Mouse (Mus musculus) heart, embryonic 10.5 days (tissue): ENCODE results near the gene Sned1. TPM values are rescaled to one million over a fixed set of nuclear protein-coding genes. Genes with fewer than 3 reads are reported as not detected.
"Not testable (repeated sequence)": the region's sequence is repeated elsewhere in the genome, so short reads cannot be mapped to it uniquely, and the experiment has no call there.

Experiments used
- DNase-seq: peaks from one replicate; pipeline ENCODE4 v3.0.0-alpha.2; 2017; ENCODE audit warnings: low spot score
- H3K27ac ChIP-seq: fragments of 300-500 bp; sonication (generic); 2 replicates; pipeline ENCODE4 v1.5.1; 2016; ENCODE audit warnings: mild to moderate bottlenecking
- H3K27me3 ChIP-seq: fragments of 300-500 bp; sonication (generic); 2 replicates; pipeline ENCODE4 v1.6.1; 2016; ENCODE audit warnings: mild to moderate bottlenecking; ENCODE audit not compliant: poor library complexity, insufficient read depth, severe bottlenecking
- H3K36me3 ChIP-seq: fragments of 300-500 bp; sonication (generic); 2 replicates; pipeline ENCODE4 v1.6.1; 2016; ENCODE audit warnings: mild to moderate bottlenecking, moderate library complexity
- H3K4me1 ChIP-seq: fragments of 300-500 bp; sonication (generic); 2 replicates; pipeline ENCODE4 v1.6.1; 2016; ENCODE audit warnings: mild to moderate bottlenecking
- H3K4me3 ChIP-seq: fragments of 300-500 bp; sonication (generic); 2 replicates; pipeline ENCODE4 v1.5.1; 2016; ENCODE audit warnings: mild to moderate bottlenecking, moderate library complexity
- H3K9me3 ChIP-seq: fragments of 300-500 bp; sonication (generic); 2 replicates; pipeline ENCODE4 v1.6.1; 2016; ENCODE audit warnings: mild to moderate bottlenecking, moderate library complexity
- WGBS: fragments of 180-500 bp; shearing (Covaris S2); methylation state at CpG from one replicate; pipeline ENCODE4 v1.1.7; 2016; 5-methylcytosine and 5-hydroxymethylcytosine counted together
- polyA plus RNA-seq: library from polyadenylated mRNA; unstranded; fragments of >200 nt; fragmentation: Nextera tagmentation; extraction: Ambion mirVana; gene quantifications from 2 replicates; pipeline ENCODE4 v1.2.1, GENCODE M21; 2016

The Sned1 gene
- polyA plus RNA-seq: 3.0 and 5.5 TPM in 2 replicates

- H3K27me3 ChIP-seq: peaks cover 78% of the 10 kb centered on the region
- H3K4me3 ChIP-seq: peak within 1 kb of the TSS; percentile 69
- under 1% methylated on average over 96 of the region's 100 CpGs for WGBS
- no peaks in the 10 kb centered on the region for H3K9me3 ChIP-seq
- peak within 1 kb of the TSS; percentile 70 for H3K27ac ChIP-seq
- peak; percentile 87 for DNase-seq
- peaks cover 22% of the 10 kb centered on the region for H3K4me1 ChIP-seq
- no peaks in the 10 kb centered on the region for H3K36me3 ChIP-seq
Measured at GRCm38 (mm10) chr1:93235576-93236544, at the start of gene Sned1. Sned1 (plus strand) TSS chr1:93235841.

DNA sequence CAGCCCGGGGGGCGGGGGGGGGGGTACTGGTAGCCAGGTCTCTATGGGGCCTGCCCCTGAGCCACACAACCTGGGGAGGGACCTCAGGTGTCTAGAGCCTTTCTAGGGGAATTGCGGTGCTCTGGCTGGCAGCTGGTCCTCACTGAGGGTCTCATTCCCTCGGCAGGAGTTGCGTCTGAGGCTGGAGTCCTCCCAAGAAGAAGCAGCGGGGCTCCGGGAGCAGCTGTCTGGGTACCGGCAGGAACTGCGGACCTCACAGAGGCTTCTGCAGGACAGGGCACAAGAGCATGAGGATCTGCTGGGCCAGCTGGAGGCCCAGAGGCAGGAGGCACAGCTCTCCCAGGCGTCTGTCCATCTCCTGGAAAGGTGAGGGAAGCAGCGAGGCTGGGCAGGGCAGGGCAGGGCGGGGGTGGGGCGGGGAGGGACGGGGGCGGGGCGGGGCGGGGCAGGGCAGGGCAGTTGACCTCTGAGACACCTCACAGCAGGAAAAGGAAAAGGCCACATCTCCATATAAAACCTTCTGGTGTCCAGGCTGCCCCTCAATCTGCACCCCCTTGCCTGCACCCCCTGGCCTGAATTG, 44.8 kb upstream of the Sned1 start:
- H3K4me3 ChIP-seq: no peak overlapping the region
- no peaks in the 10 kb centered on the region for H3K36me3 ChIP-seq
- no peak overlapping the region for H3K27ac ChIP-seq
- H3K4me1 ChIP-seq: peaks cover 8% of the 10 kb centered on the region
- no peak for DNase-seq
- H3K27me3 ChIP-seq: peaks cover 80% of the 10 kb centered on the region
- 9% methylated on average over 14 of the region's 17 CpGs for WGBS
- 0 out of 2 replicates have a peak, but pooled peaks cover 5% of the 10 kb centered on the region for H3K9me3 ChIP-seq

- whole genome bisulfite sequencing: 71% methylated on average over 3 of the region's 3 CpGs
- Histone ChIP-seq H3K27me3 (peaks cover 45% of the 10 kb centered on the region), H3K27ac (no peak overlapping the region), H3K4me3 (no peak overlapping the region), H3K4me1 (peaks cover 8% of the 10 kb centered on the region), H3K36me3 (no peaks in the 10 kb centered on the region), H3K9me3 (peaks cover 5% of the 10 kb centered on the region; the same call in 1 of the 2 replicates)
- no peak for DNase-seq
Measured at GRCm38 (mm10) chr1:93194961-93195360, 40.7 kb upstream of the Sned1 start.

GRCm38 (mm10) chr1:93197454-93197853, 38.2 kb upstream of the Sned1 start:
- not testable (repeated sequence) for H3K4me3 ChIP-seq, DNase-seq, H3K9me3 ChIP-seq, H3K27ac ChIP-seq, H3K36me3 ChIP-seq, H3K4me1 ChIP-seq
- WGBS: 84% methylated on average over 2 of the region's 2 CpGs
- peaks cover 21% of the 10 kb centered on the region for H3K27me3 ChIP-seq

GRCm38 (mm10) chr1:93197916-93198315, 37.7 kb upstream of the Sned1 start:
- no peak for DNase-seq
- 80% methylated on average over 3 of the region's 3 CpGs for WGBS
- peaks cover 5% of the 10 kb centered on the region; the same call in 1 of the 2 replicates for H3K9me3 ChIP-seq
- no peak overlapping the region for H3K27ac ChIP-seq
- no peak overlapping the region for H3K4me3 ChIP-seq
- no peaks in the 10 kb centered on the region for H3K4me1 ChIP-seq
- no peaks in the 10 kb centered on the region for H3K36me3 ChIP-seq
- peaks cover 17% of the 10 kb centered on the region; the same call in 1 of the 2 replicates for H3K27me3 ChIP-seq

DNA sequence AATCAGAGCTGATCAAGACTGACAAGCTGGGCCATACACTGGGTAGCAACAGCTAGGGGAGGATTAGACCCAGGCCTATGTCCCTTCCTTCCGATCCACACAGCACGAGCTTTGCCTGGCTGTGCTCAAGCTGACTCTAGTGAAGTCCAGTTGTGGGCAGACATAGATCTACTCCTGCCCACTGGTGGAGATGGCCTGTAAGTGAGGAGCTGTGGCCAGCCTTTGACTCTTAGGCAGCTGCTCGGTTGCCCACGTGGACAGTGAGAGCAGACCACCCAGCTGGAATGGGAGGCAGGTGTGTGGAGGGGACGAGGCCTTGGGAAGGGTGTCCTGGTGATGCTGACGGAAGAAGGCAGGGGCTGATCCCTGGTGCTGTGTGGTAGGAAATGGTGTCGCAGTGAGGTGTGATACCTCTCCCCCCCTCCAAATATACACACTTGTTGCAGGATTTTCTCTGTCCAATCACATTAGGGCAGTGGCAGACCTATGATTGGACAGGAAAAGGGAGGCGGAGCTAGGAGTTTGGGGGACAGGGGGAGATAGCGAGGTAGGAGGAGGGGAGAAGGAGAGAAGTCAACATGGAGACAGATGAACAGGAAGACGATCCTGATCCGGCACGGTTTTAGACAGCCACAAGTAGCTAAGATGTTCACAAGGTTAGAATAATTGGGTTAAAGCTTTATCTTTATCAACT, 29.2 kb upstream of the Sned1 start:
- no peaks in the 10 kb centered on the region for H3K9me3 ChIP-seq
- H3K36me3 ChIP-seq: no peaks in the 10 kb centered on the region
- H3K4me1 ChIP-seq: peaks cover 42% of the 10 kb centered on the region
- H3K27ac ChIP-seq: 0 out of 2 replicates have a peak overlapping the region, but pooled peaks have one; percentile 18
- 61% methylated on average over 12 of the region's 12 CpGs for WGBS
- H3K4me3 ChIP-seq: no peak overlapping the region
- no peak for DNase-seq
- H3K27me3 ChIP-seq: peaks cover 31% of the 10 kb centered on the region

GRCm38 (mm10) chr1:93207536-93208064, 28.0 kb upstream of the Sned1 start:
- no peak for DNase-seq
- Histone ChIP-seq H3K4me1 (peaks cover 49% of the 10 kb centered on the region), H3K4me3 (no peak overlapping the region), H3K36me3 (no peaks in the 10 kb centered on the region), H3K27ac (peak overlapping the region; percentile 13; the same call in 1 of the 2 replicates), H3K27me3 (peaks cover 31% of the 10 kb centered on the region), H3K9me3 (no peaks in the 10 kb centered on the region)
- 85% methylated on average over 4 of the region's 4 CpGs for WGBS

DNA sequence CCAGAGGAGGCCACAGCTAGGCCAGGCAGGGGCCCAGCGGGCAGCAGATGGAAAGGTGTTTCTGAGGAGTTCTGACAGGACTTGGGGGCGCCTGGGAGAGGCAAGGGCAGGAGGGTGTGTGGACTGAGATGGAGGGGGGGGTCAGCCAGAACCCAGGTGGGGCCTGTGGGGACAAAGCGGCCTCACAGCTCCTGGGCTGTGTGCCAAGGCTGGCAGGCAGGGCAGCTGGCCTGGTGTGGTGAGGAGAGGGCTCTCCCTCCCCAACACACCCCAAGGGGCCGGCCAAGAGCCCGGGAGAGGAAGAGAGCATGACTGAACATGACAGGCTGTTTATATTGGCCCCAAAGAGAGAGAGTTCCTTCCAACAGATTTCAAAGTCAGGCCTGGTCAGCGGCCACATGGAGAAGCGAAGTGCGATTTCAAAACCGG, 25.4 kb upstream of the Sned1 start:
- 35% methylated on average over 9 of the region's 9 CpGs for WGBS
- Histone ChIP-seq H3K9me3 (no peaks in the 10 kb centered on the region), H3K4me3 (0 out of 2 replicates have a peak overlapping the region, but pooled peaks have one; percentile 13), H3K4me1 (peaks cover 55% of the 10 kb centered on the region), H3K36me3 (no peaks in the 10 kb centered on the region), H3K27ac (peak overlapping the region; percentile 80), H3K27me3 (peaks cover 41% of the 10 kb centered on the region)
- DNase-seq: peak; percentile 78

- WGBS: 91% methylated on average over 11 of the region's 11 CpGs
- H3K4me3 ChIP-seq: no peak overlapping the region
- no peak for DNase-seq
- H3K27ac ChIP-seq: peak overlapping the region; percentile 24; the same call in 1 of the 2 replicates
- peaks cover 46% of the 10 kb centered on the region for H3K27me3 ChIP-seq
- H3K36me3 ChIP-seq: no peaks in the 10 kb centered on the region
- H3K9me3 ChIP-seq: no peaks in the 10 kb centered on the region
- H3K4me1 ChIP-seq: peaks cover 48% of the 10 kb centered on the region
Measured at GRCm38 (mm10) chr1:93211019-93211418, 24.6 kb upstream of the Sned1 start.

- WGBS: 32% methylated on average over 10 of the region's 10 CpGs
- Histone ChIP-seq H3K27ac (peak overlapping the region; percentile 24), H3K9me3 (no peaks in the 10 kb centered on the region), H3K4me3 (no peak overlapping the region), H3K27me3 (peaks cover 45% of the 10 kb centered on the region), H3K36me3 (no peaks in the 10 kb centered on the region), H3K4me1 (peaks cover 44% of the 10 kb centered on the region)
- no peak for DNase-seq
Measured at GRCm38 (mm10) chr1:93211549-93212220, 24.0 kb upstream of the Sned1 start.

GRCm38 (mm10) chr1:93212441-93212840, 23.2 kb upstream of the Sned1 start:
- no peak for DNase-seq
- WGBS: 78% methylated on average over 7 of the region's 7 CpGs
- Histone ChIP-seq H3K4me3 (no peak overlapping the region), H3K36me3 (no peaks in the 10 kb centered on the region), H3K9me3 (no peaks in the 10 kb centered on the region), H3K27ac (peak overlapping the region; percentile 24; the same call in 1 of the 2 replicates), H3K27me3 (peaks cover 41% of the 10 kb centered on the region), H3K4me1 (peaks cover 48% of the 10 kb centered on the region)

- 51% methylated on average over 5 of the region's 5 CpGs for WGBS
- peak overlapping the region; percentile 10 for H3K27ac ChIP-seq
- DNase-seq: no peak
- H3K4me3 ChIP-seq: no peak overlapping the region
- peaks cover 38% of the 10 kb centered on the region for H3K4me1 ChIP-seq
- no peaks in the 10 kb centered on the region for H3K9me3 ChIP-seq
- peaks cover 41% of the 10 kb centered on the region for H3K27me3 ChIP-seq
- no peaks in the 10 kb centered on the region for H3K36me3 ChIP-seq
Measured at GRCm38 (mm10) chr1:93214612-93215011, 21.0 kb upstream of the Sned1 start.
